Mouse (Mus musculus) myocyte (in vitro differentiated cells): ENCODE measurements around the gene Fign.

Source experiments
- E2F4 ChIP-seq: IDR thresholded peaks from one replicate; pipeline ENCODE4 v1.6.1; 2011; ENCODE audit warnings: mild to moderate bottlenecking, control low read depth, moderate library complexity; ENCODE audit not compliant: insufficient read depth
- MAX ChIP-seq: IDR thresholded peaks from one replicate; pipeline ENCODE4 v1.6.1; 2011; ENCODE audit warnings: low read depth, mild to moderate bottlenecking, control low read depth
- MYOG ChIP-seq, 3 experiments: IDR thresholded peaks; one replicate each; pipeline ENCODE4 v1.6.1; 2011; ENCODE audit warnings: control low read depth in 2 of 3, low read depth in 2 of 3, mild to moderate bottlenecking in 2 of 3; ENCODE audit not compliant: insufficient read length in 2 of 3, control insufficient read depth in 1 of 3, insufficient read depth in 1 of 3
- POLR2A ChIP-seq: IDR thresholded peaks from one replicate; pipeline ENCODE4 v1.6.1; 2011; ENCODE audit warnings: low read depth, mild to moderate bottlenecking, control low read depth, moderate library complexity; ENCODE audit not compliant: insufficient read length
- TCF12 ChIP-seq: IDR thresholded peaks from one replicate; pipeline ENCODE4 v1.6.1; 2011; ENCODE audit warnings: mild to moderate bottlenecking, control low read depth; ENCODE audit not compliant: poor library complexity, insufficient read depth, severe bottlenecking

DNA sequence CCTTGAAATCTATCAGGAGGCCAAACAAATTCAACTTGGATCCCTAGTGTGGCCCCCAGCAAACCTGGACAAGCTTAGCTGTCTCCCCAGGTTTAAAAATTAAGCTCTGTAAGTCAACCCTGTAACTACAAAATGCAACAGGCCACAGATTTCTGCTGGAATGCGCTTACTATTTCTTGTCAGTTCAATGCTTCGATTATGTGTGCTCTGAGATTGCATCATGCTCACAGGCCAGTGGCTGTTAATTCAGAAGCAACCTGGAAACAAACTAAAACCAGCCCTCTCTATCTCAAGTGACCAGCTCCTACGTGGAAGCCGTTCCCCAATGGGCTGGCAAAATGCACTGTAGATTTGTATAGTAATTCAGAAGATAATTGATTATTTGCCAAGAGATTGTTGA lies 71.9 kb downstream of the Fign start:
- TF ChIP-seq POLR2A (no peak), MYOG (IDR thresholded peaks at IDR 0.05; ENCODE audit: control insufficient read depth in 1 of 3, insufficient read depth in 1 of 3, insufficient read length in 2 of 3, low read depth in 2 of 3) (no peak), E2F4 (no peak), TCF12 (no peak), MAX (no peak)
